Mouse (Mus musculus): Measurements from ENCODE around the gene Armc2. TPM values are rescaled to one million over a fixed set of nuclear protein-coding genes. Genes with fewer than 3 reads are reported as not detected.

Gene Armc2
- polyA plus RNA-seq, 1 experiment = 0.50 TPM

- H3K4me3 ChIP-seq (ENCODE audit: insufficient read depth, low read depth, low read length) = no peak overlapping the region
- no peak overlapping the region for H3K27ac ChIP-seq (ENCODE audit: insufficient read depth, low read depth, low read length)
- no peaks in the 10 kb centered on the region for H3K36me3 ChIP-seq (ENCODE audit: control insufficient read depth, insufficient read depth, low read length)
- no peaks in the 10 kb centered on the region for H3K27me3 ChIP-seq (replicated peaks; ENCODE audit: control insufficient read depth, insufficient read depth, low read length)
- no peak for DNase-seq
- no peak for TF ChIP-seq CTCF (conservative IDR thresholded peaks at IDR 0.05; ENCODE audit: insufficient read depth, insufficient read length, low read depth, low read length)
- no peak for TF ChIP-seq POLR2A (IDR thresholded peaks at IDR 0.05; ENCODE audit: low read depth, low read length)
- peaks cover under 1% of the 10 kb centered on the region; the same call in 1 of the 2 replicates for H3K4me1 ChIP-seq (ENCODE audit: control insufficient read depth, insufficient read depth, low read length)
Observed at GRCm38 (mm10) chr10:41875624-41876023, 142.6 kb downstream of the Armc2 start.

DNA sequence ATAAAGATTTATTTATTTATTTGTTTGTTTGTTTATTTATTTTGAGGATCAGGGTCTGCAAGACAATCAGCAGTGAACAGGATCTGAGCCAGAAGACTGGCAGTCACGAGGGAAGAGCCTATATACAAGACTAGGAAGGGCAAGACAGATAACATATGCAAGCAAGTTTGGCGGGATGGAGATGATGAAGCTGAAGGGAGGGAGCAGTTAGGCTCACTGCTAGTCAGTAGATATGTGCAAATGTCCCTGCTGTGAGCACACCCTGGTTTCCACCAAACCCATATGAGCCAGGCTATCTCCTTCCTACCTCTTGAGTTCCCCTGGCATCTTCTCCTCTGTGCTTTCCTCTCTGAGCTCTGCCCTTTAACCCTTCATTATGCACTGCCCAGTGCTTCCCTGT, 146.7 kb downstream of the Armc2 start:
- no peak overlapping the region for H3K4me3 ChIP-seq (ENCODE audit: insufficient read depth, low read depth, low read length)
- H3K27me3 ChIP-seq (replicated peaks; ENCODE audit: control insufficient read depth, insufficient read depth, low read length) = no peaks in the 10 kb centered on the region
- DNase-seq = peak; percentile 31
- no peaks in the 10 kb centered on the region for H3K36me3 ChIP-seq (ENCODE audit: control insufficient read depth, insufficient read depth, low read length)
- H3K27ac ChIP-seq (ENCODE audit: insufficient read depth, low read depth, low read length) = no peak overlapping the region
- WGBS = 84% methylated on average over 2 of the region's 2 CpGs
- TF ChIP-seq CTCF (conservative IDR thresholded peaks at IDR 0.05; ENCODE audit: insufficient read depth, insufficient read length, low read depth, low read length) (no peak), POLR2A (IDR thresholded peaks at IDR 0.05; ENCODE audit: low read depth, low read length) (no peak)
- H3K4me1 ChIP-seq (ENCODE audit: control insufficient read depth, insufficient read depth, low read length) = peaks cover 7% of the 10 kb centered on the region; the same call in 1 of the 2 replicates

DNA sequence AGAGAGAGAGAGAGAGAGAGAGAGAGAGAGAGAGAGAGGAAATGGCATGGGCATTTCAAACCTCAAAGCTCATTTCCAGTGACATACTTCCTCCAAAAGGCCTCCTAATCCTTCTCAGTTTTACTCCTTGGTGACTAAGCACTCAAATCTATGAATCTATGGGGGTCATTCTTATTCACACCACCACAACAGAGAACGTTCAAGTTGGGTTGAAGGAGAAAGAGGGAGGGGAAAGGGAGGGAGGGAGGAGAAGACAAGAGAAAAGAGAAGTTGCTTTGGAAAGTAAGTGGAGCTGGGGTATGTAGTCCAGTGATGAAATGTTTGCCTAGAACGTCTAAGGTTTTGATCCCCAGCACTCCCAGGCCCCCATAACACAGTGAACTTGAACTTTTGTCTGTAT, 148.1 kb downstream of the Armc2 start:
- Histone ChIP-seq H3K27ac (ENCODE audit: insufficient read depth, low read depth, low read length) (no peak overlapping the region), H3K4me1 (ENCODE audit: control insufficient read depth, insufficient read depth, low read length) (peaks cover 7% of the 10 kb centered on the region; the same call in 1 of the 2 replicates), H3K27me3 (replicated peaks; ENCODE audit: control insufficient read depth, insufficient read depth, low read length) (no peaks in the 10 kb centered on the region), H3K36me3 (ENCODE audit: control insufficient read depth, insufficient read depth, low read length) (no peaks in the 10 kb centered on the region), H3K4me3 (ENCODE audit: insufficient read depth, low read depth, low read length) (no peak overlapping the region)
- WGBS = 43% methylated on average over 2 of the region's 2 CpGs
- DNase-seq = no peak
- TF ChIP-seq POLR2A (IDR thresholded peaks at IDR 0.05; ENCODE audit: low read depth, low read length) (no peak), CTCF (conservative IDR thresholded peaks at IDR 0.05; ENCODE audit: insufficient read depth, insufficient read length, low read depth, low read length) (no peak)

- H3K36me3 ChIP-seq (ENCODE audit: control insufficient read depth, insufficient read depth, low read length) = no peaks in the 10 kb centered on the region
- WGBS = 66% methylated on average over 5 of the region's 5 CpGs
- no peak overlapping the region for H3K27ac ChIP-seq (ENCODE audit: insufficient read depth, low read depth, low read length)
Observed at GRCm38 (mm10) chr10:41867956-41868355, 150.3 kb downstream of the Armc2 start.

GRCm38 (mm10) chr10:41866838-41867154, 151.4 kb downstream of the Armc2 start:
- Histone ChIP-seq H3K4me1 (ENCODE audit: control insufficient read depth, insufficient read depth, low read length) (peaks cover 7% of the 10 kb centered on the region; the same call in 1 of the 2 replicates), H3K36me3 (ENCODE audit: control insufficient read depth, insufficient read depth, low read length) (no peaks in the 10 kb centered on the region), H3K4me3 (ENCODE audit: insufficient read depth, low read depth, low read length) (no peak overlapping the region), H3K27ac (ENCODE audit: insufficient read depth, low read depth, low read length) (no peak overlapping the region), H3K27me3 (replicated peaks; ENCODE audit: control insufficient read depth, insufficient read depth, low read length) (no peaks in the 10 kb centered on the region)
- no peak for DNase-seq
- TF ChIP-seq CTCF (conservative IDR thresholded peaks at IDR 0.05; ENCODE audit: insufficient read depth, insufficient read length, low read depth, low read length) (no peak), POLR2A (IDR thresholded peaks at IDR 0.05; ENCODE audit: low read depth, low read length) (no peak)

More at GRCm38 (mm10) chr10:41867956-41868355, 150.3 kb downstream of the Armc2 start:
- no peaks in the 10 kb centered on the region for H3K27me3 ChIP-seq (replicated peaks; ENCODE audit: control insufficient read depth, insufficient read depth, low read length)
- H3K4me1 ChIP-seq (ENCODE audit: control insufficient read depth, insufficient read depth, low read length) = peaks cover 7% of the 10 kb centered on the region; the same call in 1 of the 2 replicates
- TF ChIP-seq POLR2A (IDR thresholded peaks at IDR 0.05; ENCODE audit: low read depth, low read length) (no peak), CTCF (conservative IDR thresholded peaks at IDR 0.05; ENCODE audit: insufficient read depth, insufficient read length, low read depth, low read length) (no peak)
- no peak overlapping the region for H3K4me3 ChIP-seq (ENCODE audit: insufficient read depth, low read depth, low read length)
- no peak for DNase-seq

DNA sequence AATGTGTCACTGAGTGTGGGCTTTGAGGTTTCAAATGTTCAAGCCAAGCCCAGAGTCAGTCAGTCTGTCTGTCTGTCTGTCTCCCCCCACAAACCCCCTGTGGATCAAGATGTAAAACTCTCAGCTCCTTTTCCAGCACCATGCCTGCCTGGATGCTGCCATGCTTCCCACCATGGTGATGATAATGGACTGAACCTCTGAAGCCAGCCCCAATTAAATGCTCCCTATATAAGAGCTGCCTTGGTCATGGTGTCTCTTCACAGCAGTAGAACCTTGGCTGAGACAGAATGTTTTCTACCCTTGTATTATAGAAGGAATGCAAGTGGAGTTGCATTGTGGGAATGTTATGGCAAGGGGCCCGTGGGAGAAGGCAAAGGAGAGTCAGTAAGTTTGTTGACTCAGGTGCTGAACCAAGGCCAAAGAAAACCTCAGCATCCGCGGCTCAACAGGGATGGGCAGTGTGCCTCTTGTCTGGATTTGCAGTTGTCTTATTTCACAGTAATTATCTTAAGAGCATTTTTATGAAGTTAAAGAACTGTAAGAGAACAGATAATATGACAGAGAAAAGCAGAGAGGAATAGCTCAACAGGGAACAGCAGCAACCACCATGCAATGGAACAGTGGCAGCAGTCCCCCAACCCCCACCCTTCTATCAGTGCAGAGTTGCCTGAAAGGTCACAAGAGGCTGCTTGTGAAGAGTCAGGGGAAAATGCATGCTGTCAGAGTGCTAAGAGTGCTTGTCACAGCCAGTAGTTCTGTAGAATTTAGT, 152.0 kb downstream of the Armc2 start:
- no peak overlapping the region for H3K27ac ChIP-seq (ENCODE audit: insufficient read depth, low read depth, low read length)
- H3K4me1 ChIP-seq (ENCODE audit: control insufficient read depth, insufficient read depth, low read length) = peaks cover 7% of the 10 kb centered on the region; the same call in 1 of the 2 replicates
- WGBS = 19% methylated on average over 3 of the region's 3 CpGs
- no peak overlapping the region for H3K4me3 ChIP-seq (ENCODE audit: insufficient read depth, low read depth, low read length)
- DNase-seq = peak; percentile 34
- no peaks in the 10 kb centered on the region for H3K27me3 ChIP-seq (replicated peaks; ENCODE audit: control insufficient read depth, insufficient read depth, low read length)
- no peak for TF ChIP-seq CTCF (conservative IDR thresholded peaks at IDR 0.05; ENCODE audit: insufficient read depth, insufficient read length, low read depth, low read length)
- no peak for TF ChIP-seq POLR2A (IDR thresholded peaks at IDR 0.05; ENCODE audit: low read depth, low read length)
- H3K36me3 ChIP-seq (ENCODE audit: control insufficient read depth, insufficient read depth, low read length) = no peaks in the 10 kb centered on the region

Other genes with a start within 250 kb of the Armc2 start
- 1.6 and 1.9 TPM in 2 replicates for gene Cep57l1, start 208.6 kb downstream of the Armc2 start, polyA plus RNA-seq (2012; rRNA removed)
- gene Sesn1, start 208.5 kb downstream of the Armc2 start, polyA plus RNA-seq (2012; rRNA removed) = 10.4 and 13.2 TPM in 2 replicates